ENCODE assay signal across 17 mouse cellular contexts in genomic region chr8:27770803-27771202, GRCm38 (mm10).
A peak's percentile ranks its signal among the peaks of the same experiment; 100 is the strongest.
DNase-seq lines count a peak whose midpoint lies in the region; ATAC-seq lines count a peak whose summit lies in the region.
"Had no signal": no experiment of that assay in that cellular context is flagged by ENCODE, and none has a peak within 500 bp of the region (broad histone marks: within the 10 kb centered on the region; RNA-seq: fewer than 3 reads in every experiment).

No protein-coding gene starts in this region.

- DNase-seq in forebrain, embryonic 14.5 days (ENCODE audit: low spot score), result peak; percentile 20
- no peak for DNase-seq in forebrain, embryonic 10.5 days (ENCODE audit: extremely low spot score, low spot score)
- DNase-seq in embryo, embryonic 10.5 days (ENCODE audit: low spot score), result peak; percentile 35
- no peak for DNase-seq in hindbrain, embryonic 14.5 days (ENCODE audit: low spot score)
- DNase-seq in midbrain, embryonic 14.5 days, result peak; percentile 39
- DNase-seq in right cerebral cortex, postnatal 10 days (ENCODE audit: low spot score in 2 of 2), result no peak
- DNase-seq: B cell, adult 2 months; gastrocnemius, postnatal 25 days; kidney, adult 8-10 months; lung, postnatal 14 days; thymus, postnatal 14 days had no signal

- no peak for ATAC-seq in forebrain, embryonic 14.5 days
- 0 out of 2 replicates have a peak, but pooled peaks have one; percentile 34 for ATAC-seq in hindbrain, embryonic 14.5 days (ENCODE audit: low FRiP score)
- ATAC-seq in midbrain, embryonic 14.5 days (ENCODE audit: low FRiP score, low TSS enrichment), result no peak; the same call in 1 of the 2 replicates
- no peak for ATAC-seq in erythroblast, adult 5-6 weeks (replicated peaks; ENCODE audit: low FRiP score, poor library complexity, severe bottlenecking)
- ATAC-seq: Patski had no signal

- no peaks in the 10 kb centered on the region for H3K4me1 ChIP-seq in forebrain, embryonic 14.5 days (ENCODE audit: control insufficient read depth, insufficient read depth, low read length)
- H3K4me1 ChIP-seq in forebrain, embryonic 10.5 days, result peaks cover 7% of the 10 kb centered on the region
- H3K4me1 ChIP-seq in hindbrain, embryonic 14.5 days (replicated peaks; ENCODE audit: control insufficient read depth, insufficient read depth, low read length), result no peaks in the 10 kb centered on the region; the same call in 1 of the 2 replicates
- H3K4me1 ChIP-seq in midbrain, embryonic 14.5 days (ENCODE audit: control insufficient read depth, insufficient read depth, low read length), result no peaks in the 10 kb centered on the region
- H3K4me1 ChIP-seq: limb, embryonic 13.5 days; liver, embryonic 15.5 days; stomach, embryonic 15.5 days had no signal

- no peak overlapping the region for H3K9ac ChIP-seq in forebrain, embryonic 14.5 days (ENCODE audit: low read length)
- no peak overlapping the region for H3K9ac ChIP-seq in hindbrain, embryonic 14.5 days
- H3K9ac ChIP-seq in midbrain, embryonic 14.5 days (replicated peaks; ENCODE audit: low read length), result no peak overlapping the region
- H3K9ac ChIP-seq: limb, embryonic 13.5 days; liver, embryonic 15.5 days; stomach, embryonic 15.5 days had no signal

- no peaks in the 10 kb centered on the region for H3K27me3 ChIP-seq in forebrain, embryonic 14.5 days (replicated peaks; ENCODE audit: control insufficient read depth, insufficient read depth, low read length)
- H3K27me3 ChIP-seq in forebrain, embryonic 10.5 days (ENCODE audit: poor library complexity, severe bottlenecking), result no peaks in the 10 kb centered on the region
- H3K27me3 ChIP-seq in hindbrain, embryonic 14.5 days (ENCODE audit: control insufficient read depth, insufficient read depth, low read length), result no peaks in the 10 kb centered on the region
- no peaks in the 10 kb centered on the region for H3K27me3 ChIP-seq in midbrain, embryonic 14.5 days (ENCODE audit: control insufficient read depth, insufficient read depth, low read length)
- H3K27me3 ChIP-seq: limb, embryonic 13.5 days; liver, embryonic 15.5 days; Patski; stomach, embryonic 15.5 days had no signal

- 46% methylated on average over 8 of the region's 8 CpGs for WGBS in forebrain, embryonic 14.5 days
- WGBS in forebrain, embryonic 10.5 days, result 57% methylated on average over 8 of the region's 8 CpGs
- 34% methylated on average over 8 of the region's 8 CpGs for WGBS in hindbrain, embryonic 14.5 days
- 20% methylated on average over 8 of the region's 8 CpGs for WGBS in midbrain, embryonic 14.5 days

- no peaks in the 10 kb centered on the region for H3K9me3 ChIP-seq in forebrain, embryonic 14.5 days (replicated peaks; ENCODE audit: control insufficient read depth, low read length)
- no peaks in the 10 kb centered on the region for H3K9me3 ChIP-seq in forebrain, embryonic 10.5 days
- H3K9me3 ChIP-seq in hindbrain, embryonic 14.5 days (ENCODE audit: control insufficient read depth, low read length), result no peaks in the 10 kb centered on the region
- no peaks in the 10 kb centered on the region for H3K9me3 ChIP-seq in midbrain, embryonic 14.5 days (ENCODE audit: control insufficient read depth, low read length)
- H3K9me3 ChIP-seq: limb, embryonic 13.5 days; liver, embryonic 15.5 days; stomach, embryonic 15.5 days had no signal

- H3K36me3 ChIP-seq in forebrain, embryonic 14.5 days (ENCODE audit: control insufficient read depth, insufficient read depth, low read length), result no peaks in the 10 kb centered on the region
- H3K36me3 ChIP-seq in forebrain, embryonic 10.5 days (replicated peaks), result no peaks in the 10 kb centered on the region
- no peaks in the 10 kb centered on the region for H3K36me3 ChIP-seq in hindbrain, embryonic 14.5 days (replicated peaks; ENCODE audit: control insufficient read depth, insufficient read depth)
- H3K36me3 ChIP-seq in midbrain, embryonic 14.5 days (ENCODE audit: control insufficient read depth, insufficient read depth, low read length), result no peaks in the 10 kb centered on the region
- H3K36me3 ChIP-seq: limb, embryonic 13.5 days; liver, embryonic 15.5 days; stomach, embryonic 15.5 days had no signal

- no peak overlapping the region for H3K4me2 ChIP-seq in forebrain, embryonic 14.5 days (ENCODE audit: low read length)
- no peak overlapping the region for H3K4me2 ChIP-seq in hindbrain, embryonic 14.5 days (replicated peaks)
- peak overlapping the region; percentile 5; the same call in 1 of the 2 replicates for H3K4me2 ChIP-seq in midbrain, embryonic 14.5 days (ENCODE audit: low read length)
- H3K4me2 ChIP-seq: heart, embryonic 11.5 days; limb, embryonic 13.5 days; liver, embryonic 15.5 days; stomach, embryonic 15.5 days had no signal

- H3K27ac ChIP-seq in forebrain, embryonic 14.5 days (ENCODE audit: low read depth, low read length), result no peak overlapping the region
- no peak overlapping the region for H3K27ac ChIP-seq in forebrain, embryonic 10.5 days
- 0 out of 2 replicates have a peak overlapping the region, but pooled peaks have one; percentile 11 for H3K27ac ChIP-seq in hindbrain, embryonic 14.5 days
- no peak overlapping the region for H3K27ac ChIP-seq in midbrain, embryonic 14.5 days (replicated peaks; ENCODE audit: low read depth, low read length)
- H3K27ac ChIP-seq: limb, embryonic 13.5 days; liver, embryonic 15.5 days; stomach, embryonic 15.5 days had no signal

- H3K4me3 ChIP-seq in forebrain, embryonic 14.5 days (ENCODE audit: low read depth, low read length), result no peak overlapping the region
- no peak overlapping the region for H3K4me3 ChIP-seq in forebrain, embryonic 10.5 days
- H3K4me3 ChIP-seq in hindbrain, embryonic 14.5 days (replicated peaks; ENCODE audit: low read length), result no peak overlapping the region
- H3K4me3 ChIP-seq in midbrain, embryonic 14.5 days (replicated peaks; ENCODE audit: low read depth, low read length), result no peak overlapping the region
- H3K4me3 ChIP-seq: limb, embryonic 13.5 days; liver, embryonic 15.5 days; stomach, embryonic 15.5 days had no signal

Comparison
In these comparisons a context has a peak if more than half of its experiments do, and no peak if none do; other contexts are left out.
1. DNase-seq: peak in forebrain, embryonic 14.5 days (single experiment), embryo, embryonic 10.5 days (single experiment) and midbrain, embryonic 14.5 days (single experiment); none in forebrain, embryonic 10.5 days (single experiment), hindbrain, embryonic 14.5 days (single experiment) and right cerebral cortex, postnatal 10 days (0 of 2).